Mouse (Mus musculus) lung, postnatal 0 days (tissue): ENCODE data around the gene Sh3pxd2a.

Experiments used
- CTCF ChIP-seq: IDR thresholded peaks from 2 replicates; pipeline ENCODE4 v1.5.1; 2016; ENCODE audit warnings: antibody characterized with exemption, mild to moderate bottlenecking
- EP300 ChIP-seq: IDR thresholded peaks from 2 replicates; pipeline ENCODE4 v1.6.1; 2016; ENCODE audit warnings: antibody characterized with exemption, mild to moderate bottlenecking, control low read depth

- TF ChIP-seq CTCF, result no peak
- TF ChIP-seq EP300, result no peak
These were observed 24.3 kb downstream of the Sh3pxd2a start for GRCm38 (mm10) chr19:47439726-47440434.
